Mouse (Mus musculus) erythroblast, embryonic 14.5 days (primary cell): ENCODE results near the gene Wnt10a. TPM values are rescaled to one million over a fixed set of nuclear protein-coding genes. Genes with fewer than 3 reads are reported as not detected.

Experiments
- H3K27me3 ChIP-seq: 2 replicates; pipeline ENCODE4 v1.6.1; 2012; ENCODE audit warnings: inconsistent platforms; ENCODE audit not compliant: control insufficient read depth
- H3K36me3 ChIP-seq: 2 replicates; pipeline ENCODE4 v1.6.1; 2012; ENCODE audit warnings: mild to moderate bottlenecking, inconsistent platforms; ENCODE audit not compliant: control insufficient read depth
- H3K4me1 ChIP-seq: 2 replicates; pipeline ENCODE4 v1.6.1; 2012; ENCODE audit warnings: inconsistent platforms; ENCODE audit not compliant: control insufficient read depth
- H3K4me3 ChIP-seq: replicated peaks from 2 replicates; pipeline ENCODE3; 2012; ENCODE audit warnings: moderate library complexity, mild to moderate bottlenecking, inconsistent platforms
- H3K9me3 ChIP-seq: 2 replicates; pipeline ENCODE4 v1.6.1; 2012; ENCODE audit warnings: low read length, inconsistent platforms, mixed read lengths; ENCODE audit not compliant: control insufficient read depth
- GATA1 ChIP-seq: IDR thresholded peaks from 2 replicates; pipeline ENCODE4 v1.6.1; 2012; ENCODE audit warnings: low read length, inconsistent platforms, mixed read lengths
- TAL1 ChIP-seq: IDR thresholded peaks from 3 replicates; pipeline ENCODE4 v1.6.1; 2012; ENCODE audit warnings: low read length, inconsistent platforms, mixed read lengths
- polyA plus RNA-seq: library from polyadenylated mRNA; stranded (reverse); fragments of >175 nt; gene quantifications from 2 replicates; pipeline ENCODE4 v1.2.3, GENCODE M21; 2012

The Wnt10a gene
- 0.02 and 0.04 TPM in 2 replicates for polyA plus RNA-seq

DNA sequence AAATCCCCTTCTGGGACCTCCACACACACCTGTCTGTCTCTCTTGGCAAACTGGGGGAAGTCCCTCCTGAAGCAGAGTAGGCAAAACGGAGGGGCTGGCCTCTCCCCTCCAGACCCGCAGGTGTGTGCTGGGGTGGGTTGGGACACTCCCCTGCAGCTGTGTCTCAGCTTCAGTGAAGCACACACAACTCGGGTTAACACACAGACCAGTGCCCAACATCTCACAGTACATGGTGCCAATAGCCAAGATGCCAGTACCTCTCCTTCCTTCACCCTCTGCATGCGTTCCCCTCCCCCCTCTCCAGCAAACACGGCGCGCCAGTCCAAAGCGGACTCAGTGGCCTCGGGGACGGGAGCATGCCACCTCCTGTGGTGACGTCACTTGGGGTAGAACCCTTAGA is at the start of gene Wnt10a:
Gene Wnt10a, plus strand, starts transcription at position 268 of the 400 bp plus-strand sequence.
- TF ChIP-seq TAL1 (no peak), GATA1 (no peak)
- peaks cover 90% of the 10 kb centered on the region for H3K27me3 ChIP-seq

DNA sequence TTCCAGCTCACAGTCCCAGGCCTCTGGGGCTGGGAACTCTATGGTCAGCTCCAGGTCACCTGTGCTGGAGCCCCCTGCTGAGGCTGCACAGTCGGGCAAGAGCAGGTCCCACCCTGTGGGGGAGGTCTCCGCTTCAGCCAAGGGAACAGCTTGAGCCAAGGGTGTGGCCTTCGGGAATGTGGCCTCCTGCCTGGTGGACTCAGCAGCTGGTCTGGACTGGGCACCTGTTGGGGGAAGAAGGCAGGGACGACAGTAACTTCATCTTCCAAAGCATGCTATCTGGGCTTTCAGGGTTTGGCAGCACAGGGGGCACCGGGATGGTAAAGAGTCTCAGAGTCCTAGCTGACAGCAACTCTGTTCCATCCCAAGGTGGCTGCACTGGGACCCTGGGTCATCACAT is 44.0 kb upstream of the Wnt10a start:
- no peak overlapping the region for H3K4me3 ChIP-seq
- H3K27me3 ChIP-seq: peaks cover 10% of the 10 kb centered on the region
- no peaks in the 10 kb centered on the region for H3K36me3 ChIP-seq
- no peaks in the 10 kb centered on the region for H3K9me3 ChIP-seq
- TF ChIP-seq TAL1 (no peak), GATA1 (no peak)
- H3K4me1 ChIP-seq: no peaks in the 10 kb centered on the region

More for the DNA sequence above, at the start of gene Wnt10a:
- no peaks in the 10 kb centered on the region for H3K9me3 ChIP-seq
- no peaks in the 10 kb centered on the region for H3K4me1 ChIP-seq
- H3K4me3 ChIP-seq: no peak within 1 kb of the TSS
- no peaks in the 10 kb centered on the region for H3K36me3 ChIP-seq

DNA sequence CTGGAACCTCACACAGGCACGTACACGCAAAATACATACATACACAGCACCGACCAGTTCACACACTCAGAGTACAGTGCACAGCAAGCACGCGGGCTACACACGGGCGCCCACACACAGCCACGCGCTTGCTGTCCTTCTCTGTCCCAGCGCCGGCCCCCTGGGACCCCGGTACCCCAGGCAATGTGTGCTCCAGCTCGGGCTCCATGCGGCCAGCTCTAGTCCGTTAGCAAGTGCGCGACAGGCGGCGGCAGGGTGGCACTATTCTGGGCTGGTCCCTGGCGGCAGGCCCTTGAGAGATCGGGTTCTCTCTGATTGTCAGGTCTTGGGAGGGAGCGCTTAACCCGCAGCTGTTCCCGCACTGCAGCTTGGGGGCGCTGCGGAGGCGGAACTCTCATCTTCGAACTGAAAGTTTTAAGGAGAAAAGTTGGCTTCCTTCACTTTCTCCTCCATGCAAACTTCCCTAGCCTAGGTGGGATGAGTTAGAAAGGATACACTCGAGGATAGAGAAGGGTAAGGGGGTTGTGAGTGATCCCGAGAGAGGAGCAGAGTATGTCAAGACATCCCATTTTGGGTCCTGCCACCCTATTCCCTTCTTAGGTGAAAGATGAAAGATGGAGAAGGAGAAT is 42.6 kb upstream of the Wnt10a start, which contains the start of gene Prkag3:
Gene Prkag3, minus strand, starts transcription at position 579 of the 629 bp plus-strand sequence.
- Histone ChIP-seq H3K9me3 (no peaks in the 10 kb centered on the region), H3K36me3 (no peaks in the 10 kb centered on the region), H3K27me3 (peaks cover 10% of the 10 kb centered on the region), H3K4me1 (no peaks in the 10 kb centered on the region), H3K4me3 (no peak within 1 kb of the TSS)
- TF ChIP-seq GATA1: no peak
- TF ChIP-seq TAL1: no peak

DNA sequence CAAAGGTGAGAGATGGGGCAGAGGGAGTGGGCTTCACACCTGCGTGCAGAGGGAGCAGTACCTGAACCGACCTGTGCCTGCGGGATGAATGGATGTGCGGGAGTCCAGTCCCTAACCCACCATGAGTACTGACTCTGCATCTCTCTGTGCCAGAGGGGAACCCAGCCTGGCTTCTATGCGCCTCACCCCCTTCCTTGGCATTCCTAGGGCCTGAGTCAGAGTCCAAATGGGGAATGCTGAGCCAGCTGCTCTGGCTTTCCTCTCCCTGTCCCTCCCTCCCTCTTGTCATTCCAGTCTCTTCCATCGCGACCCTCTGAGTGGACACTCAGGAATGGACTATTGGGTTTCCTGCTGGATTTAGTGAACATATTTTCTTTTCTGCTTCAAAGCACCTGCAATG is 42.0 kb upstream of the Wnt10a start:
- TF ChIP-seq GATA1: no peak
- H3K27me3 ChIP-seq: peaks cover 10% of the 10 kb centered on the region
- no peak overlapping the region for H3K4me3 ChIP-seq

DNA sequence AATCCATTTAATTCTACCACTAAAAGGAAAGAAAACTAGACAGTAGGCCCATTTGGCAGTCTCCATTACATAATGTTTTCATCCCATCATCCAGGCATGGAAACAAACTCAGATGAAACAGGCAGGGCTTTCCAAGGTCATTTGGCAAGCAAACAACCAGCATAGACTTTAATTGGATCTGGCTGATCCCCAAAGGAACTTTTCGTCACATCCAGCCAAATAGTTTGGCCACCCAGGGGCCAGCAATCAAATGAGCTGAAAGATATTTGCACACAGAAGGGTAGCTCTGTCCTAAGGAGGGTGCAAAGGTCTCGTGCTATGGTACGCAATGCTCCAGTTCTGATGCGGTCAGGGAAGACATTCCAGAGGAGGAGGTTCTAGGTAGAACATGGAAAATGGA is 40.6 kb upstream of the Wnt10a start:
- no peaks in the 10 kb centered on the region for H3K4me1 ChIP-seq
- H3K36me3 ChIP-seq: no peaks in the 10 kb centered on the region
- no peak overlapping the region for H3K4me3 ChIP-seq
- no peak for TF ChIP-seq GATA1
- H3K27me3 ChIP-seq: peaks cover 10% of the 10 kb centered on the region
- no peaks in the 10 kb centered on the region for H3K9me3 ChIP-seq

More for the DNA sequence above, 42.0 kb upstream of the Wnt10a start:
- Histone ChIP-seq H3K4me1 (no peaks in the 10 kb centered on the region), H3K36me3 (no peaks in the 10 kb centered on the region), H3K9me3 (no peaks in the 10 kb centered on the region)

DNA sequence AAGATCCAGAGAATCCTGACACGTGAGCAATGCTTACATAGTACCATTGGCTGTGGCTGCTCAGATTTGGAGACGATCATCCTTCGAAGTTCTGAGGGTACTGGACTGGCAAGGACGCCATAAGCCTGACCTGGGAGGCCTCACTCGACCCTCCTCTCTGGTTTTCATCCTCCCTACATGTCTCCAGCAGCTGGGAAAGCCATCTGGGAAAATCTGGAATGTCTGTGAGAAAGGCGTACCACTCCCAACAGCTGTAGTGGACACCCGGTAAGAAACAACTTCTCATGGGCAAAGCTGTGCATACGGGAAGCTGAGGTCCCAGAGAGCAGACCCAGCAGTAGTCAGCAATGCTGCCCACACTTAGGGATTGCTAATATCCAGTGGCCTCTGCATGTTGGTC is 39.2 kb upstream of the Wnt10a start:
- no peak overlapping the region for H3K4me3 ChIP-seq
- no peak for TF ChIP-seq GATA1
- TF ChIP-seq TAL1: no peak
- H3K36me3 ChIP-seq: no peaks in the 10 kb centered on the region
- no peaks in the 10 kb centered on the region for H3K9me3 ChIP-seq
- H3K27me3 ChIP-seq: peaks cover 10% of the 10 kb centered on the region
- H3K4me1 ChIP-seq: no peaks in the 10 kb centered on the region

DNA sequence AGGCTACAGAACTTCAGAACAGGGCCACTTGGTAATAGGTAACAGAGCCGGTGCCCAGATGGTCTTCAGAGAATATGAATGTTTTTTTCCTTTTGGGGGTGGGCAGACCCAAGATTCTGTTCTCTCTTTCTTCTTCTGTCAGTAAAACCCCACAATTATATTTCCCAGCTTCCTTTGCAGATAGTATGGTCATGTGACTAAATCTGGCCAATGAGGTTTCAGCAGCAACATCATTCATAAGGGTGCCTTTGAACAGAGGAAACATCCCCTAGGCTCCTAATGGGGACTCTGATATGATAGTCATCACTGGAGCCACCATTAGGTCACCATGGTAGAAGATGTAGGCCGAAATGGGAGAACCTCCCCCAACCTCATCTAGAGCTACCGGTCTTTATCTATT is 38.5 kb upstream of the Wnt10a start:
- TF ChIP-seq GATA1 (no peak), TAL1 (no peak)
- no peaks in the 10 kb centered on the region for H3K9me3 ChIP-seq
- H3K27me3 ChIP-seq: peaks cover 10% of the 10 kb centered on the region
- no peaks in the 10 kb centered on the region for H3K4me1 ChIP-seq
- no peak overlapping the region for H3K4me3 ChIP-seq
- H3K36me3 ChIP-seq: no peaks in the 10 kb centered on the region

DNA sequence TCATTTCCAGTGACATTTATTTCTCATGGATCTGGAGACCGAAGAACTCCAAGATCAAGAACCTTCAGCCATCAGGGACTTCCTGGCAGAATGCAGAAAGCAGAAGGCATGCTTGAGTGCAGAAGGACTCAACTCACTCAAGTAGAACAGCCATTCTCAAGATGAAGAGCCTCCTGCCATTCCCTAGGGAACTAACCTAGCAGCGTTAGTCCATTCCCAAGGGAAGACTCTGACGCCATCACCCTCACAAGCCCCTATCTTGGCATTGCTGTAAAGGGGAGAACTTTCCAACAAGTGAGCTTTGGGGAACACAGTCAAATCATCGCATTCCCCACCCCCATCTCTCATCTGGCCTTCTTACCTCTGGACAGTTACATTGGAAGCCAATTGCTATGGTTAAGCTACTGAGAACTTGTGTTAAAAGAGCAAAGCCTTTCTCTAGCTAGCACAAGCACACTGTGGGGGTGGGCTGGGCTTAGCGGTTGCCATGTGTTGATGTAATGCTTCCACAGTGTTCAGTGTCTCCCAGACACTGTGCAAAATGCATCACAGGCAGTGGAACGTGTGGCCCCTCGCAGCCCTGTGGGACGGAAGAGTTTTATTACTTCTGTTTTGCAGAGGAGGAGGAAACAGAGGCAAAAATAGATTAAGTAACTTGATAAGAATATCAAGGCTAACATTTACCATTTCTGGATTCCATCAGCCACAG is 37.9 kb upstream of the Wnt10a start:
- no peak overlapping the region for H3K4me3 ChIP-seq
- TF ChIP-seq GATA1: no peak
- no peak for TF ChIP-seq TAL1
- H3K36me3 ChIP-seq: no peaks in the 10 kb centered on the region
- no peaks in the 10 kb centered on the region for H3K4me1 ChIP-seq
- H3K27me3 ChIP-seq: peaks cover 9% of the 10 kb centered on the region
- no peaks in the 10 kb centered on the region for H3K9me3 ChIP-seq

DNA sequence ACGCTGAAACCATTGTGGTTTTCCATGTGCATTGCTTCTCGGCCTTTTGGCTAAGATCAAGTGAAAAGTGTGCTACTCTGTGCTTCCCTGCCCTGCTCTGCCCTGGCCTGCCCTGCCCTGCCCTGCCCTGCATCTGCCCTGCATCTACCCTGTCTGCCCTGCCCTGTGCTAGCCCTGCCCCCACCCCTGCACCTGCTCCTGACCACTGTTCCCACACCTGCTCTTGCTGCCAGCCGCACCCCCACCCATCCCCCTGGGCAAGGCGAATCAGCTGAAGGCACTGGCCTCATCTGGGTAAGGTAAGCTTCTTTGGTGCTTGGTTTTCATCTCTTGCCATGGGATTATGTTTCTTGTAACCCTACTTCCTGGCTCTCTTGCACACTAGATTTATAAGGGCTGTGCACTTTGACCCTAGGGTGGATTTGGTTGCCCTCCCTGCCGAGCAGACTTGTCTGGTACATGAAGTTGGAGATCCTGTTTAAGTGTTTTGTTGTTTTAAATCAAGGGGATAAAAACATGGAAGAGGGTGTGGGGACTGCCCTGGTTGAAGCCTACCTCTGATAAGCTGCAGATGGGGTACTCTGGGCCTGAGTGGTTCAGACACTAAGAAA is 37.0 kb upstream of the Wnt10a start:
- TF ChIP-seq TAL1: no peak
- TF ChIP-seq GATA1: no peak
- no peak overlapping the region for H3K4me3 ChIP-seq
- no peaks in the 10 kb centered on the region for H3K9me3 ChIP-seq
- no peaks in the 10 kb centered on the region for H3K36me3 ChIP-seq
- 0 out of 2 replicates have a peak, but pooled peaks cover under 1% of the 10 kb centered on the region for H3K27me3 ChIP-seq
- no peaks in the 10 kb centered on the region for H3K4me1 ChIP-seq
